Mouse (Mus musculus): ENCODE measurements at regions not wholly inside any gene's neighbourhood (a gene's known extent, or its start where the extent isn't known, plus 50 kb on each side); places are given as distances from the start of the nearest gene placed in this dataset.

DNA sequence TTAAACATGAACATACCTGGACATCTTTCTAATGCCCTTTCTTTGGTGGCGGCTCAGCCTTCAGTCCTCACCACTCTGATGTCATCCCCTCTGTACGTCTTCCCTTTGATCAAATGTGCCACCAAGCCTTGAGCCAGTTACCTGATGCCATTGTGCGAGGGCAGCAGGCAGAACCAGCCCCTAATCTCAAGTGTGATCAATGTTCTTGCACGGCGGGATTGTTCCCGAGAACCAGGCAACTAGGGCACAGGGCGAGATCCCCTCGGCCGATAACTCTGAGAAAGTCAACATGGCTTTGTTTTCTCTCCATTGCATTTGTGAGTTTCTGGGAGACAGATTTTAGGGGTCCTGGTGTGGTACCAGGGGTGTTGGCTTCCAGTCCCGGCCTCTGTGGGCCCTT is 166.2 kb upstream of the Msx2 start:
- Histone ChIP-seq H3K4me1 (no peaks in the 10 kb centered on the region), H3K27me3 (peaks cover 17% of the 10 kb centered on the region; the same call in 1 of the 2 replicates), H3K36me3 (no peaks in the 10 kb centered on the region), H3K4me2 (replicated peaks) (no peak overlapping the region), H3K27ac (replicated peaks) (no peak overlapping the region), H3K4me3 (no peak overlapping the region), H3K9me3 (no peaks in the 10 kb centered on the region), H3K9ac (replicated peaks) (no peak overlapping the region)
- WGBS = 73% methylated on average over 10 of the region's 10 CpGs
- ATAC-seq (ENCODE audit: low FRiP score, low read depth) = no peak

DNA sequence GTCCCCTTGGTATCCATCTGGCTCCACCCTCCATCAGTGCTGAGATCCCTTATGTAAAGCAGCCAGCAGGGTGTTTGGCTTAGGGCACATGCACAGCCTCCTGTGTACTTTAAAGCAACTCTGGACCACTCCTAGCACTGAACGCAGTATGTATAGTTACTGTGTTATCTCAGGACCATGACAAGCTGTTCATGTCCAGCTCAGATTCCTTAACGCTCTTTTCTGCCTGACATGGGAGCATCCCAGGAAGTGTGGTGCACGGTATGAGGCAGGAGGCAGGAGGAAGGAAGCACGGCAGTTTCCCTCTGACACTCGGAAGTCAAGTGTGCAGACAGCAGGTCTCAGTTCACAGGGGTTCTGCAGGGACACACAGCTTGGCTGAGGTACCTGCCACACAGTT is 163.1 kb upstream of the Msx2 start:
- ATAC-seq (ENCODE audit: low FRiP score, low read depth) = no peak
- Histone ChIP-seq H3K4me1 (no peaks in the 10 kb centered on the region), H3K36me3 (no peaks in the 10 kb centered on the region), H3K27me3 (peaks cover 22% of the 10 kb centered on the region), H3K9me3 (no peaks in the 10 kb centered on the region), H3K4me2 (replicated peaks) (no peak overlapping the region), H3K27ac (replicated peaks) (no peak overlapping the region), H3K4me3 (no peak overlapping the region), H3K9ac (replicated peaks) (no peak overlapping the region)
- WGBS = 73% methylated on average over 5 of the region's 5 CpGs

DNA sequence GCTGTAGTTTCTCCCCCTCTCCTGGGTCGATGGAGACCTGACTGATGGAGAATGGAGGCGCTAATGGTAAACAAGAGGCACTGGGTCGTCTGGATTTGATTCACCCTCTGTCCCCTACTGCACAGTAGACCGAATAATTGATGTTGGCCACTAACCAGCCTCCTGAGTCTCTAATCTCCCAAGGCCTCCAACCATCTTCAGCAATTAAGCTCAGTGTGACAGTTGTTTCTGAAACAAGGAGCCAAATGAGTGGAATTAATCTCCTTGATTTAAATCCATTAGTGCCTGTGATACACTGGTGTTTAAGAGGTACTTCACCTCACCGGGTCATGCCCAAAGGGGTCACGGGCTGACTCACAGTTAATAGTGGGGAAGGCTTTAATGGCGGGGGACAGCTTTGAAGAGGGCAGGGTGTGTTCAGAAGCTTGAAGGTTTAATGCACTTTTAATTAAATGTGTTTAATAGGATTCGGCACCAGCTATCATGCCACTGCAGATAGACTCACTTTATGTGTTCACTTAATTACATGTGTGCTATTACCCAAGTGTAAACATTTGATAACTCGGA is 161.8 kb upstream of the Msx2 start:
- H3K4me3 ChIP-seq = no peak overlapping the region
- no peak overlapping the region for H3K4me2 ChIP-seq (replicated peaks)
- no peak overlapping the region for H3K27ac ChIP-seq (replicated peaks)
- H3K4me1 ChIP-seq = no peaks in the 10 kb centered on the region
- no peaks in the 10 kb centered on the region for H3K9me3 ChIP-seq
- 46% methylated on average over 9 of the region's 9 CpGs for WGBS
- H3K36me3 ChIP-seq = no peaks in the 10 kb centered on the region
- no peak overlapping the region for H3K9ac ChIP-seq (replicated peaks)
- peaks cover 22% of the 10 kb centered on the region for H3K27me3 ChIP-seq
- ATAC-seq (ENCODE audit: low FRiP score, low read depth) = no peak

DNA sequence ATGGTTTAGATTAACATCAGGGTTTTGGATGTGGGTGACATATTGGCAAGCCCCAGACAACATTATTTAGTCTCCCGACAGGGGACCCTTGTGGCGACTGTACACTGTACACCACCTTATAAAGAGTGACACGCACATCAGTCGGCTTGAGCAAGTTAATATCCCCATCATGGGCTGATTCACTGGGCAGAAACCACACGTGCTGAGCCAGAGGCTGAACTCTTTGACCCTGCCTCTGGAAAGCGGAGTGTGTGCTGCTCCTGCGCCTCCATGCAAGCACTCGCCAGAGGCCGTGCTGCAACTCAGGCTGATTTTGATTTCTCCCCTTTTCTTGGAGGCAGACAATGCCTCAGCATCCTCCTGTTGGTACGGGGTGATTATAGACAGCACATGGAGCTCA is 125.2 kb upstream of the Msx2 start:
- H3K27me3 ChIP-seq = peaks cover 82% of the 10 kb centered on the region
- H3K4me1 ChIP-seq = no peaks in the 10 kb centered on the region
- H3K9ac ChIP-seq (replicated peaks) = no peak overlapping the region
- H3K4me3 ChIP-seq = no peak overlapping the region
- no peak overlapping the region for H3K27ac ChIP-seq (replicated peaks)
- WGBS = 56% methylated on average over 10 of the region's 10 CpGs
- no peak for ATAC-seq (ENCODE audit: low FRiP score, low read depth)
- H3K4me2 ChIP-seq (replicated peaks) = no peak overlapping the region
- H3K9me3 ChIP-seq = no peaks in the 10 kb centered on the region
- no peaks in the 10 kb centered on the region for H3K36me3 ChIP-seq

DNA sequence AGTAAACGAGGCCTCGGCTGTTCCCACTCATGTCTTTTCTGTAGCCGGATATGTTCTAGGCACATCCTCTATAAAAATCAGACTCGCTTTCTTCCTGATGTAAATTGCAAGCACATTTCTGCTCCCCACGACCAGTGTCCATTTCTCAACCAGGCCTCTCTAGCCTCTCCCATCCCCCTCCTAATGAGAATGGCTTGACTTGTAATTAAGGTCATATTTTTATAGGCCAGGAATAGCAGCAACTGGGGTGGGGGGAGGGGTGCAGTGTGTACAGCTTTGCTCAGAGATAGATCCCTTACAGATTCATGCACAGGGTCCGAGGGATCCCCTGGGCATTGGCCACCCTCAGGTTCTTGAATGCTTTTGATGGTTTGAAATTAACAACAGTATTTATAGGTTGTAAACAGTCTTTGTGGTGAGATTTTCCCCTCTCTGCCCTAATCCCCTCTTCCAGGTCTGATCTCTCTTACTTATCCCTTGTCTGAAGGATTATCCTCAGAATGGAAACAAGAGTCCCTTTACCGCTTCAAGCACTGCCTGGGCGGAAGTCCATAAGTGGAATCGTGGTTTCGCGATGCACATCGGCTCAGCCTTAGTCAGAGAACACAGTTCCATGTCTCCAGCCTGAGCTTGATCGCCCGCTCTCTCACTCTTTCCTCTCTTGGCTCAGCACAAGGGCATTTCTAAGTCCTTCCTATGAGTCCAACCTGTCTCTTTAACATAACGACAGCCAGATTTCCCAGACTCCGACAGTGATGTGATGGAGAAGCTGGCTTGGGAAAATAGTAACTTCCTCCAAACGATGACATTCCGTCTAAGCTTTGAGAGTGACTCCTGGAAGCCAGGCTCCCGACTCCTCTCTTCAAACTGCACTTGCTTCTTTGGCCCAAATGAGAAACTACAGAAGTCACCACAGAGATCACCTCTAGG is 124.3 kb upstream of the Msx2 start:
- Histone ChIP-seq H3K4me3 (no peak overlapping the region), H3K27ac (replicated peaks) (no peak overlapping the region), H3K4me1 (no peaks in the 10 kb centered on the region), H3K27me3 (peaks cover 78% of the 10 kb centered on the region), H3K4me2 (replicated peaks) (no peak overlapping the region), H3K36me3 (no peaks in the 10 kb centered on the region), H3K9me3 (no peaks in the 10 kb centered on the region), H3K9ac (replicated peaks) (no peak overlapping the region)
- ATAC-seq (ENCODE audit: low FRiP score, low read depth) = no peak
- 41% methylated on average over 19 of the region's 19 CpGs for WGBS

DNA sequence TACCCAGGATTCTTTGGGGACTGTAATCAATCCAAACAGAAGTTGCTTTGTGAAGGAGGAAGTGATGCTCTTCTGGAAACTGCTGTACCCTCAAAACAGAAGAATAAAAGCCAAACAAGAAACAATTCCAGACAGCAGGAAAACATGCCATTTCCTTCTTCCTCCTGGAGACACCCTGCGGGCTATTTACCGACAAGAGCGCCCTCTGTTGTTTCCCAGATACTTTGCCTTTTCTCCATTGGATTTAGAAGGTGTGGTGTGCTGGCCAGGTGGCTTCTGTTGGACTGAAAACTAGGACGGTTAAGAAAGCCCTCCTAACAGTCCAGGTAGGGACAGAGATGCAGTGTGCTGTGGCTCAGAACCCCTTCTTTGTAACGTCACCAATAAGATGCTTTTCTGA is 119.9 kb upstream of the Msx2 start:
- 14% methylated on average over 5 of the region's 5 CpGs for WGBS
- Histone ChIP-seq H3K27me3 (peaks cover 72% of the 10 kb centered on the region), H3K36me3 (no peaks in the 10 kb centered on the region), H3K9me3 (no peaks in the 10 kb centered on the region), H3K27ac (replicated peaks) (no peak overlapping the region), H3K4me3 (no peak overlapping the region), H3K4me2 (replicated peaks) (no peak overlapping the region), H3K4me1 (no peaks in the 10 kb centered on the region), H3K9ac (replicated peaks) (no peak overlapping the region)
- ATAC-seq (ENCODE audit: low FRiP score, low read depth) = no peak

DNA sequence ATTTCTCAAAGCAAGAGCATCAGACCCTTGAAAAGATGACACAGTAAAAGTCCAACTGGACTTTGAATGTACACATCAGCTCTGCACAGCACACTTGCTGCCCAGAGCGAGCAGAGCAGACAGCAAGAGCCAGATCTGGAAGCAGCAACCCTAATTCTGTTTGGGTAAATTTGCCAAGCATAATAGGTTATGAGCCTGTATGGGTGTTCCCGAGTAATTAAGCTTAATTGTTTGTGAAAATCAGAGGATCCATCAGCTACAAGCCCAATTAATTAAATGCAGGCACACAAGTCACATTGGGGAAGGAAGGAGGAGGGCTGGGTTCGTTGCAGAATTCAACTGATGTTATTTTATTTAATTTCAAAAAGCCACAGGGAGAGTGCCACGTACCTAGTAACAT is 113.9 kb upstream of the Msx2 start:
- Histone ChIP-seq H3K9me3 (no peaks in the 10 kb centered on the region), H3K27me3 (peaks cover 51% of the 10 kb centered on the region), H3K9ac (replicated peaks) (no peak overlapping the region), H3K4me1 (no peaks in the 10 kb centered on the region), H3K27ac (replicated peaks) (no peak overlapping the region), H3K4me3 (no peak overlapping the region), H3K4me2 (replicated peaks) (no peak overlapping the region), H3K36me3 (no peaks in the 10 kb centered on the region)
- WGBS = 78% methylated on average over 4 of the region's 4 CpGs
- no peak for ATAC-seq (ENCODE audit: low FRiP score, low read depth)

DNA sequence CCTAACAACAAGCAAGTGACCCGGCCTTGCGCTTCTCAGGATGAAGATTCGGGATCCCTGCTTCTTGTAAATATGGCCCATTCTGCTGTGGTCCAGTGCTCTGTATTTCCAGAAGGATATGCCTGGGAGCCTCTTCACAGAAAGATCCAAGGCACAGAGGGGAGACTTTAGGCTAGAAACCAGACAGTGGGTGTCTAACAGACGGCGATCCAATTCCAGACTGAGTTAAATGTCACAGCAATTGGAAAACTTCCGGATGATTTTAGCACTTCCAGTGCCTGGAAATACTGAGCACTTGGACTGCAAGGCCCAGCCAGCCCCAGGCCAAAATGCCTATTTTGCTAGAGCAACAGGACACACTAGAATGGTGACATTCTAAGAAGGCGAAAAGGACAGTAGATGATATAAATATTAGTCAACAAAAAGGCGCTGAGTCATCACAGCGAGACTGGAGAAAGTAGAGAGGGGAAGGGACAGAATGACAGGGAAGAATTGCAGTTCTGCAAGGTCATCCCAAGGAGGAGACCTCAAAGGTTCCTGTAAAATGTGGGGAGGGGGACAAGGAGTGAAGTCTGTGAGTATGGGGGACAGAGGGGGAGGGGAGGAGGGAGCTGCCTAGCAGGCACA is 111.7 kb upstream of the Msx2 start:
- Histone ChIP-seq H3K4me2 (replicated peaks) (no peak overlapping the region), H3K4me1 (no peaks in the 10 kb centered on the region), H3K27me3 (peaks cover 35% of the 10 kb centered on the region), H3K9ac (replicated peaks) (no peak overlapping the region), H3K4me3 (no peak overlapping the region), H3K9me3 (0 out of 2 replicates have a peak, but pooled peaks cover 6% of the 10 kb centered on the region), H3K36me3 (no peaks in the 10 kb centered on the region), H3K27ac (replicated peaks) (no peak overlapping the region)
- 85% methylated on average over 9 of the region's 9 CpGs for WGBS
- no peak for ATAC-seq (ENCODE audit: low FRiP score, low read depth)

DNA sequence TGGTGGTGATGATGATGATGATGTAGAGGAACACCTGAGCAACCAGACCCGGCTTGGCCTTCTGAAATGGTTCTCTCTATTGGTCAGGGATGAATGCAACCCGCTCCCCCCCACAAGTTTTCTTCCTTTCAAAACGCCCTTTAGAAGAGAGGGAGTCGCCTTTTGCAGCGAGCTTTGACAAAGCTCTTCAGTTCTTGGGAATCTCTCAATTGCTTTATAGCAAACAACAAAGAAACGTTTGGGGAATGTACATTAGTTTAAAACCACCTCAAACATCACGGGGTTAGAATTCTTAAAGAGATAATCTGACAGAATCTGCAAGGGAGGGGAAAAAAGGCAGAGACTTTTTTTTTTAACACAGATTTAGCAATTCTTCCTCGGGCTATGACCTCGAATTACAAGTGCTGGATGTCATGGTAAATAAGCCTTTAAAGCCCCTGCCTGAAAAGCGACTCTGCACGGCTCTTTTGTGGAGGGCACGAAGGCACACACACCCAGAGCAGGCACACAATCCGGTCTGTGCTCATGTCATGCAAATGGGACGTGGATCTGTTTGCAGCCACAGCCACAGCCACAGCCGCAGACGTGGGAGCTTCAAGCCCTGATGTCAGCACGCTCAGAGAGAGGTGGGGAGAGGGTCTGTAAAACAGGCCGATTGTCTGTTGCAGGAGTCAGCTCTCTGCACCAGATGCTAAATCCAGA is 81.2 kb upstream of the Msx2 start:
- Histone ChIP-seq H3K9ac (replicated peaks) (no peak overlapping the region), H3K27ac (replicated peaks) (no peak overlapping the region), H3K4me1 (peaks cover 17% of the 10 kb centered on the region), H3K27me3 (peaks cover 81% of the 10 kb centered on the region), H3K4me3 (no peak overlapping the region), H3K4me2 (replicated peaks) (peak overlapping the region; percentile 32), H3K36me3 (no peaks in the 10 kb centered on the region), H3K9me3 (no peaks in the 10 kb centered on the region)
- ATAC-seq (ENCODE audit: low FRiP score, low read depth) = peak; percentile 90
- WGBS = 9% methylated on average over 18 of the region's 18 CpGs

DNA sequence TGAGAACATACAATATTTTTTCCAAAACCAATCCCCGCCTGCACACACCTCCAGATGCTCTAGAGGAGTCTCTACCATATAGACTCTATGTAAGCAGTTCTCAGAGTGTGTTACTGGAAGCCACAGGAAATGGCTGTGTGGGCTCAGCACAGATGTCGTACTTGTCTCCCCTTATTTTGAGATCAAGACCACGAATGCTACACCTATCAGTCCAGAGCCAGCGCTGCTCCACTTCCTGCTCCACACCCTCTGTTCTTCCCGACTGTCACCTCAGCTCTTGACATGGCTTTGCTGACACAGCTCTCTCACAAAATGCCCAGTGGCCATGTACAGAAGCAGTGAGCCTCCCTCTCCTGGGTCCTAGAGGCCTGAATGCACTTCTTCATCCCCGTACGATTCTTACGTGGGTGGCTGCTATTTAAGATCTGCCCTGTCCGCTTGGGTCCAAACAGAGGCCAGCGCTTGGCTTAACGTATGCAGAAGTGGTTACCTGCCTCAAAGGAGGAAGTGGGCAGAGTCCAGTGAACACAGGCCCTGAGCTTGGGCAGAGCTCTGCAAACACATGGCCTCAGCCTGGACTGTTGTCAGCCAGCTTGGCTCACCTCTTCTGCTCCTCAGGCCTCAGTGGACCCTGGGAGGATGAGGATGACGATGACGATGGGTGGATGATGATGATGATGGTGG is 80.5 kb upstream of the Msx2 start:
- Histone ChIP-seq H3K9ac (replicated peaks) (no peak overlapping the region), H3K4me3 (no peak overlapping the region), H3K27ac (replicated peaks) (no peak overlapping the region), H3K36me3 (no peaks in the 10 kb centered on the region), H3K4me1 (peaks cover 17% of the 10 kb centered on the region), H3K27me3 (peaks cover 81% of the 10 kb centered on the region), H3K4me2 (replicated peaks) (peak overlapping the region; percentile 32; the same call in 1 of the 2 replicates), H3K9me3 (no peaks in the 10 kb centered on the region)
- WGBS = 56% methylated on average over 13 of the region's 13 CpGs
- peak; percentile 39; the same call in 1 of the 2 replicates for ATAC-seq (ENCODE audit: low FRiP score, low read depth)

DNA sequence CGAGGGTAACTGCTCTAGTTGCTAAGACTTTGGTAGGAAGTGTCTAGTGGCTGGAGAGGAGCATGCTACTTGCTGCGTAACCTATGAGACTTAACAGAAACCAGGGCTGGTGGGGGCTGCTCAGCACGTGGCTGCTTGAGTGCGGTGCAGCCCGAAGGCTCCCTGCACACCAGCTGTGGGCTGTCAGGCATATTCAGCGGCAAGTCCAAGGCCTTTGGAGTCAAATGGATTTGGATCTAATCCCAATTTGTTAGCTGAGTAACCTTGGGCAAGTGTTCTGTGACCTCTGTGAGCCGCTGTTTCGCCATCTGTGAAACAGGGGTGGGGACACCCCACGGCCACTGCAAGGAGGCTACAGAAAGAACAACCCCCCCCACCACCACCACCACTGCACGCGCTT is 75.5 kb upstream of the Msx2 start:
- H3K27me3 ChIP-seq = peaks cover 87% of the 10 kb centered on the region
- no peaks in the 10 kb centered on the region for H3K9me3 ChIP-seq
- WGBS = 57% methylated on average over 11 of the region's 11 CpGs
- no peak overlapping the region for H3K4me3 ChIP-seq
- no peak for ATAC-seq (ENCODE audit: low FRiP score, low read depth)
- H3K4me2 ChIP-seq (replicated peaks) = no peak overlapping the region
- H3K36me3 ChIP-seq = no peaks in the 10 kb centered on the region
- no peak overlapping the region for H3K27ac ChIP-seq (replicated peaks)
- H3K9ac ChIP-seq (replicated peaks) = no peak overlapping the region
- peaks cover 2% of the 10 kb centered on the region; the same call in 1 of the 2 replicates for H3K4me1 ChIP-seq

Measured in midbrain, embryonic 12.5 days (tissue).